Mouse (Mus musculus) limb, embryonic 11.5 days (tissue): ENCODE results near the gene Ppie. TPM values are rescaled to one million over a fixed set of nuclear protein-coding genes. Genes with fewer than 3 reads are reported as not detected.
"Not testable (repeated sequence)": the region's sequence is repeated elsewhere in the genome, so short reads cannot be mapped to it uniquely, and the experiment has no call there.

Experiments used
- ATAC-seq: fragments of 200-750 bp; cut with Nextera tagmentation; 2 replicates; pipeline ENCODE4 v1.8.0; 2017; ENCODE audit warnings: low read depth; ENCODE audit not compliant: insufficient number of reproducible peaks, low FRiP score, low TSS enrichment
- DNase-seq: peaks from one replicate; pipeline ENCODE4 v3.0.0-alpha.2; 2015; ENCODE audit warnings: low spot score
- H3K27ac ChIP-seq: fragments of 300-500 bp; sonication (generic); replicated peaks from 2 replicates; pipeline ENCODE4 v1.5.1; 2014; ENCODE audit warnings: low read depth, mild to moderate bottlenecking, low read length
- H3K27me3 ChIP-seq: fragments of 300-500 bp; sonication (generic); 2 replicates; pipeline ENCODE4 v1.6.1; 2014; ENCODE audit warnings: mild to moderate bottlenecking, low read length, mixed read lengths; ENCODE audit not compliant: control insufficient read depth, insufficient read depth
- H3K36me3 ChIP-seq: fragments of 300-500 bp; sonication (generic); 2 replicates; pipeline ENCODE4 v1.6.1; 2014; ENCODE audit warnings: mild to moderate bottlenecking, low read length, moderate library complexity, mixed read lengths; ENCODE audit not compliant: control insufficient read depth, insufficient read depth
- H3K4me1 ChIP-seq: fragments of 300-500 bp; sonication (generic); 2 replicates; pipeline ENCODE4 v1.6.1; 2014; ENCODE audit warnings: low read length, mixed read lengths; ENCODE audit not compliant: control insufficient read depth, insufficient read depth
- H3K4me2 ChIP-seq: fragments of 300-500 bp; sonication (generic); 2 replicates; pipeline ENCODE4 v1.6.1; 2014; ENCODE audit warnings: low read depth, mild to moderate bottlenecking, moderate library complexity; ENCODE audit not compliant: severe bottlenecking
- H3K4me3 ChIP-seq: fragments of 300-500 bp; sonication (generic); 2 replicates; pipeline ENCODE4 v1.5.1; 2014; ENCODE audit warnings: low read depth, low read length
- H3K9ac ChIP-seq: fragments of 300-500 bp; sonication (generic); 2 replicates; pipeline ENCODE4 v1.6.1; 2014; ENCODE audit warnings: mild to moderate bottlenecking, low read length
- H3K9me3 ChIP-seq: fragments of 300-500 bp; sonication (generic); 2 replicates; pipeline ENCODE4 v1.6.1; 2016; ENCODE audit warnings: low read length; ENCODE audit not compliant: control insufficient read depth
- WGBS: fragments of 180-500 bp; shearing (Covaris S2); extraction: QIAGEN DNeasy Blood & Tissue Kit; methylation state at CpG from one replicate; pipeline ENCODE4 v1.1.7; 2014; 5-methylcytosine and 5-hydroxymethylcytosine counted together
- polyA plus RNA-seq: library from polyadenylated mRNA; unstranded; fragments of >200 nt; fragmentation: Nextera tagmentation; extraction: Ambion mirVana; gene quantifications from 2 replicates; pipeline ENCODE4 v1.2.1, GENCODE M21; 2014

The Ppie gene
- polyA plus RNA-seq, 1 experiment from 2014 or later = 125 TPM

DNA sequence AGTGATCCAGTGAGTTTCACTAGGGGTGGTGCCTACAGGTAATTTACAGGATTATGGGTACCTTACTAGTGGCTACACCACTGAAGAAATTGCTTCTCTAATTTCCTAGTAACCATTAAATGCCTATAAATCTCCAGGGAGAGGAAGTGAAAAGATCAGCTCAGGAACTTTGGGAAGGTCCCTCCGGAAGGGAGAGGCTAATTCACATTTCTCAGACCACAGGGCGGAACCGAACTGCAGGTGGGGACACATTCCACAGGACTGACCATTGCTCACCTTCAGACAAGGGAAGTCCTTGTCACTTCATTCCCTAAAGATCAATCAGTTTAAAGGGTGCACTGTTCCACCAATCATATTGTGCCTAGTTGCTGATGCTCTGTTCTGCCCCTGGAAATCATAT is 21.5 kb upstream of the Ppie start:
- H3K27me3 ChIP-seq, H3K9ac ChIP-seq, H3K27ac ChIP-seq, H3K4me2 ChIP-seq, H3K9me3 ChIP-seq, H3K36me3 ChIP-seq, ATAC-seq, H3K4me1 ChIP-seq, H3K4me3 ChIP-seq, DNase-seq: not testable (repeated sequence)
- 73% methylated on average over 3 of the region's 3 CpGs for WGBS

DNA sequence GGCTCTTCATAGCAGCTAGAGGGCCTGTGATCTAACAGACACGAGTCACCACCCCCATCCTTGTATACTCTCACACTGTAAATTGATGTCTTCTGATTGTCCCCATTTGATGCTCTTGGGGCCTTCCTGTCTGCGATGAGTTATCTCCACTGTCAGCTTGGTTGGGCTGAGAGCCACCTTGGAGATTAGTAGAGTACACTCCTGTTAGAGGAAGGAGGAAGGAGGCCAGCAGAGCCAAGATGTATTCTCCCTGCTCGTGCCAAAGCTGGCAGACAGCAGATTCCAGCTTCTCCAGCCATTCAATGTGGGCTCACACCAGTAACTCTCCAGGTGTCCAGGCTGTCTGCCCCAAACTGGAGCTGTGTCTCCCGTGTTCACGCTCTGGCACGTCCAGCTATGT is 20.8 kb upstream of the Ppie start:
- no peak overlapping the region for H3K9ac ChIP-seq
- no peaks in the 10 kb centered on the region for H3K9me3 ChIP-seq
- H3K4me1 ChIP-seq = no peaks in the 10 kb centered on the region
- H3K36me3 ChIP-seq = no peaks in the 10 kb centered on the region
- H3K4me3 ChIP-seq = no peak overlapping the region
- no peak overlapping the region for H3K27ac ChIP-seq
- 82% methylated on average over 6 of the region's 6 CpGs for WGBS
- H3K4me2 ChIP-seq = no peak overlapping the region
- no peak for ATAC-seq
- DNase-seq = no peak
- H3K27me3 ChIP-seq = 0 out of 2 replicates have a peak, but pooled peaks cover 4% of the 10 kb centered on the region

- Histone ChIP-seq H3K9ac (no peak overlapping the region), H3K27ac (no peak overlapping the region), H3K4me1 (no peaks in the 10 kb centered on the region), H3K4me3 (no peak overlapping the region), H3K4me2 (no peak overlapping the region), H3K27me3 (no peaks in the 10 kb centered on the region), H3K36me3 (no peaks in the 10 kb centered on the region), H3K9me3 (no peaks in the 10 kb centered on the region)
- ATAC-seq (no peak), DNase-seq (no peak)
Measured at GRCm38 (mm10) chr4:123155840-123156239, 16.1 kb upstream of the Ppie start.

DNA sequence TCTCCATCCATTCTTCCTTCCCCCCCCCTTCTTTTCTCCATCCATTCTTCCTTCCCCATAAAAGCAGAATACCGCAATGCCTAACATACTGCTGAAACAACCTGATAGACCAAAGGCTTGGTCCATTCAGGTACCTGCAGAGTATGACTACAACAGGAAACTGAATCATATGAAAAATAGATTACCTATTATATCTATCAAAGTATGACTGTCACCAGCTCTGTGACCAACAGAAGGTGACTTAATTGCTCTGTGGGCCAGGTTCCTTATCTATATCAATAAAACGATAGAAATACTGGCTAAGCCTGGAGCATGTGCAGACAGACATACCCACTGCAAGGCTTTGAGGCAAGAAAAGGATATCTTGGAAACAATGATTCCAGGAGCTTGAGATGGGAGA is 15.7 kb upstream of the Ppie start:
- Histone ChIP-seq H3K4me1 (no peaks in the 10 kb centered on the region), H3K4me2 (no peak overlapping the region), H3K4me3 (no peak overlapping the region), H3K27me3 (no peaks in the 10 kb centered on the region), H3K36me3 (no peaks in the 10 kb centered on the region), H3K9ac (no peak overlapping the region), H3K27ac (no peak overlapping the region), H3K9me3 (no peaks in the 10 kb centered on the region)
- no peak for DNase-seq
- no peak for ATAC-seq
- WGBS = 69% methylated on average over 2 of the region's 2 CpGs

- H3K27me3 ChIP-seq = no peaks in the 10 kb centered on the region
- H3K36me3 ChIP-seq = no peaks in the 10 kb centered on the region
- no peaks in the 10 kb centered on the region for H3K9me3 ChIP-seq
- WGBS = 26% methylated on average over 4 of the region's 4 CpGs
- no peaks in the 10 kb centered on the region for H3K4me1 ChIP-seq
- DNase-seq = peak; percentile 24
- no peak overlapping the region for H3K4me3 ChIP-seq
- no peak overlapping the region for H3K4me2 ChIP-seq
- no peak for ATAC-seq
- H3K9ac ChIP-seq = no peak overlapping the region
- no peak overlapping the region for H3K27ac ChIP-seq
Measured at GRCm38 (mm10) chr4:123155004-123155403, 15.3 kb upstream of the Ppie start.

GRCm38 (mm10) chr4:123152976-123153375 is 13.2 kb upstream of the Ppie start:
- ATAC-seq = no peak
- Histone ChIP-seq H3K4me3 (no peak overlapping the region), H3K9me3 (no peaks in the 10 kb centered on the region), H3K36me3 (no peaks in the 10 kb centered on the region), H3K9ac (no peak overlapping the region), H3K4me1 (no peaks in the 10 kb centered on the region), H3K27me3 (no peaks in the 10 kb centered on the region), H3K27ac (no peak overlapping the region), H3K4me2 (no peak overlapping the region)
- DNase-seq = no peak
- WGBS = 59% methylated on average over 5 of the region's 5 CpGs

DNA sequence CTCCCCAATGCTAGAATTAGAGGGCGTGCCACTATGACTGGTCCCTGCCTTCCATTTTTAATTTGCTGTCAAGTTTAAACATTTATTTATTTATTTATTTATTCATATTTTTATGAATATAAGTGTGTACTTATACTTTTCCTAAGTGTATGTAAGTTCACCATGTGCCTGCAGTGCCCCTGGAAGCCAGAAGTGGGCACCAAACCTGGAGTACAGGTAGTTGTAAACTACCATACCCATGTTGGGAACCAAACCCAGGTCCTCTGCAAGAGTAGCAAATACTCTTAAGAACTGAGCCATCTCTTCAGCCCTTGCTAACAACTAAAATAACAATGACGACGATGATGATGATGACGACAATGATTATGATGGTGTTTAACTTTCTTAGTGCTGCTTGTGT is 12.3 kb upstream of the Ppie start:
- Histone ChIP-seq H3K27me3 (no peaks in the 10 kb centered on the region), H3K4me1 (no peaks in the 10 kb centered on the region), H3K27ac (no peak overlapping the region), H3K36me3 (no peaks in the 10 kb centered on the region), H3K4me2 (no peak overlapping the region), H3K9ac (no peak overlapping the region), H3K4me3 (no peak overlapping the region), H3K9me3 (no peaks in the 10 kb centered on the region)
- ATAC-seq (no peak), DNase-seq (no peak)
- 74% methylated on average over 4 of the region's 4 CpGs for WGBS

- Histone ChIP-seq H3K9ac (no peak overlapping the region), H3K4me2 (no peak overlapping the region), H3K27me3 (no peaks in the 10 kb centered on the region), H3K27ac (no peak overlapping the region), H3K9me3 (no peaks in the 10 kb centered on the region), H3K4me1 (no peaks in the 10 kb centered on the region), H3K4me3 (no peak overlapping the region), H3K36me3 (no peaks in the 10 kb centered on the region)
- ATAC-seq (no peak), DNase-seq (no peak)
- WGBS = 80% methylated on average over 5 of the region's 5 CpGs
Measured at GRCm38 (mm10) chr4:123147446-123148150, 7.8 kb upstream of the Ppie start.

GRCm38 (mm10) chr4:123137551-123137950 is 2.2 kb downstream of the Ppie start:
- WGBS = 91% methylated on average over 3 of the region's 3 CpGs
- ATAC-seq = no peak

More at GRCm38 (mm10) chr4:123137551-123137950, 2.2 kb downstream of the Ppie start:
- Histone ChIP-seq H3K27me3 (no peaks in the 10 kb centered on the region), H3K9me3 (no peaks in the 10 kb centered on the region), H3K36me3 (peaks cover 13% of the 10 kb centered on the region), H3K9ac (no peak overlapping the region), H3K4me1 (peaks cover 9% of the 10 kb centered on the region), H3K27ac (no peak overlapping the region), H3K4me3 (no peak overlapping the region), H3K4me2 (no peak overlapping the region)
- no peak for DNase-seq
